Mouse (Mus musculus) neural tube, embryonic 11.5 days (tissue): ENCODE data around the gene Hmcn2. TPM values are rescaled to one million over a fixed set of nuclear protein-coding genes. Genes with fewer than 3 reads are reported as not detected.

Source experiments
- ATAC-seq: fragments of 200-750 bp; cut with Nextera tagmentation; 2 replicates; pipeline ENCODE4 v1.8.0; 2017; ENCODE audit warnings: moderate number of reproducible peaks, mild to moderate bottlenecking, moderate TSS enrichment, moderate library complexity; ENCODE audit not compliant: insufficient read depth, low FRiP score, low TSS enrichment
- DNase-seq: peaks from one replicate; pipeline ENCODE4 v3.0.0-alpha.2; 2015; ENCODE audit warnings: low spot score
- H3K27ac ChIP-seq: fragments of 300-500 bp; sonication (generic); 2 replicates; pipeline ENCODE4 v1.5.1; 2014; ENCODE audit warnings: low read depth, mild to moderate bottlenecking, low read length
- H3K27me3 ChIP-seq: fragments of 300-500 bp; sonication (generic); 2 replicates; pipeline ENCODE4 v1.6.1; 2014; ENCODE audit warnings: mild to moderate bottlenecking, low read length, mixed read lengths; ENCODE audit not compliant: control insufficient read depth, insufficient read depth
- H3K36me3 ChIP-seq: fragments of 300-500 bp; sonication (generic); 2 replicates; pipeline ENCODE4 v1.6.1; 2014; ENCODE audit warnings: mild to moderate bottlenecking, low read length, moderate library complexity, mixed read lengths; ENCODE audit not compliant: control insufficient read depth, insufficient read depth
- H3K4me1 ChIP-seq: fragments of 300-500 bp; sonication (generic); 2 replicates; pipeline ENCODE4 v1.6.1; 2014; ENCODE audit warnings: low read length, mixed read lengths; ENCODE audit not compliant: control insufficient read depth, insufficient read depth
- H3K4me2 ChIP-seq: fragments of 300-500 bp; sonication (generic); 2 replicates; pipeline ENCODE4 v1.6.1; 2014; ENCODE audit warnings: low read depth, mild to moderate bottlenecking, moderate library complexity
- H3K4me3 ChIP-seq: fragments of 300-500 bp; sonication (generic); 2 replicates; pipeline ENCODE4 v1.5.1; 2014; ENCODE audit warnings: low read depth, low read length
- H3K9ac ChIP-seq: fragments of 300-500 bp; sonication (generic); 2 replicates; pipeline ENCODE4 v1.6.1; 2014; ENCODE audit warnings: mild to moderate bottlenecking, low read length
- H3K9me3 ChIP-seq: fragments of 300-500 bp; sonication (generic); 2 replicates; pipeline ENCODE4 v1.6.1; 2016; ENCODE audit warnings: low read length; ENCODE audit not compliant: control insufficient read depth
- WGBS: fragments of 180-500 bp; shearing (Covaris S2); extraction: QIAGEN DNeasy Blood & Tissue Kit; methylation state at CpG from one replicate; pipeline ENCODE4 v1.1.7; 2014; 5-methylcytosine and 5-hydroxymethylcytosine counted together
- polyA plus RNA-seq: library from polyadenylated mRNA; unstranded; fragments of >200 nt; fragmentation: Nextera tagmentation; extraction: Ambion mirVana; gene quantifications from 2 replicates; pipeline ENCODE4 v1.2.1, GENCODE M21; 2014

Gene Hmcn2
- polyA plus RNA-seq, 1 experiment from 2014 or later: 0.17 TPM

GRCm38 (mm10) chr2:31356771-31357170 is 42.6 kb downstream of the Hmcn2 start:
- no peak for ATAC-seq
- Histone ChIP-seq H3K9me3 (no peaks in the 10 kb centered on the region), H3K27me3 (no peaks in the 10 kb centered on the region), H3K4me3 (no peak overlapping the region), H3K4me2 (no peak overlapping the region), H3K4me1 (no peaks in the 10 kb centered on the region), H3K9ac (no peak overlapping the region), H3K27ac (no peak overlapping the region), H3K36me3 (no peaks in the 10 kb centered on the region)
- DNase-seq: no peak
- WGBS: 80% methylated on average over 5 of the region's 5 CpGs

GRCm38 (mm10) chr2:31359316-31359715 is 45.1 kb downstream of the Hmcn2 start:
- H3K9me3 ChIP-seq: no peaks in the 10 kb centered on the region
- H3K4me1 ChIP-seq: no peaks in the 10 kb centered on the region
- H3K4me2 ChIP-seq: no peak overlapping the region
- DNase-seq (no peak), ATAC-seq (no peak)
- H3K27me3 ChIP-seq: no peaks in the 10 kb centered on the region
- no peaks in the 10 kb centered on the region for H3K36me3 ChIP-seq
- H3K4me3 ChIP-seq: no peak overlapping the region
- H3K9ac ChIP-seq: no peak overlapping the region
- no peak overlapping the region for H3K27ac ChIP-seq
- WGBS: 73% methylated on average over 7 of the region's 7 CpGs

DNA sequence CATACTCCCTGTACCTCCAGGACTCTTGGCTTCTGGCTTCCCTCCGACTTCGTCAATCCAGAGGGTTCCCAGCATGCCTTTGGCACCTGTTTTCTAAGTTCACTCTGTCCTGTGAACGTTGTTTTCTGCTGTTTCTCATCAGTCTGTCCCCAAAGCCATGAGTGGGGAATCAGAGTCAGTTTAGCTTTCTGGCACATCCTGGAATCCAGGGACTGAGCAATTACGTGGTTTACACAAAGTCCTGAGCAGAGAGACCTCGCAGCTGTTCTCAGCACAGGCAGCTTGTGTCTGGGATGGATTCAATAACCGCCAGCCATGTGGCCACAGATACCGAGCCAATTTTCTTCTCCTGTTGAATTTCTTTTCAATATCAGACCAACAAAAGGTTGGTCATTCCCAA is 53.0 kb downstream of the Hmcn2 start:
- no peak overlapping the region for H3K27ac ChIP-seq
- no peak for ATAC-seq
- no peaks in the 10 kb centered on the region for H3K36me3 ChIP-seq
- 78% methylated on average over 7 of the region's 7 CpGs for WGBS
- H3K4me3 ChIP-seq: no peak overlapping the region
- no peaks in the 10 kb centered on the region for H3K4me1 ChIP-seq
- no peak overlapping the region for H3K9ac ChIP-seq
- no peak overlapping the region for H3K4me2 ChIP-seq
- DNase-seq: no peak
- no peaks in the 10 kb centered on the region for H3K27me3 ChIP-seq
- no peaks in the 10 kb centered on the region for H3K9me3 ChIP-seq

DNA sequence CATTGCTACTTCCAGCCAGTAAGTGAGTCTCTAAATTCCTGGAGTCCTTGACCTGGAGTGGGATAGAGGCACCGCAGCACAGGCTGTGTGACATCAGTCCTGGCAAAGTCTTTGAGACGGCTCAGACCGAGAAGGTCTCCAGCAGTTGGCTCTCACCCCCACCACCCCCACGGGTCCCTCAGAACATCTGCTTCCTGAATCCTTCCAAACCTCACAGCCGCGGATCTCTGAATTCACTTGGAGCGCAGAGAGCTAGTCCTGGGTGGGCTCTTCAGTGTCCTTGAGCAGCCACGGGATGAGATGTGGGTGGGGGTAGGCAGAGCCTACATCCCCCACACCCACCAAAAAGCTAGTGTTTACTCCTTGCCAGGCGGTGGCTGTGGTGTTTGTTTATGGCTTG is 57.2 kb downstream of the Hmcn2 start:
- WGBS: 76% methylated on average over 9 of the region's 9 CpGs
- no peak for DNase-seq
- Histone ChIP-seq H3K4me1 (no peaks in the 10 kb centered on the region), H3K9ac (no peak overlapping the region), H3K9me3 (no peaks in the 10 kb centered on the region), H3K27me3 (no peaks in the 10 kb centered on the region), H3K27ac (no peak overlapping the region), H3K36me3 (no peaks in the 10 kb centered on the region), H3K4me2 (no peak overlapping the region), H3K4me3 (no peak overlapping the region)
- no peak for ATAC-seq

DNA sequence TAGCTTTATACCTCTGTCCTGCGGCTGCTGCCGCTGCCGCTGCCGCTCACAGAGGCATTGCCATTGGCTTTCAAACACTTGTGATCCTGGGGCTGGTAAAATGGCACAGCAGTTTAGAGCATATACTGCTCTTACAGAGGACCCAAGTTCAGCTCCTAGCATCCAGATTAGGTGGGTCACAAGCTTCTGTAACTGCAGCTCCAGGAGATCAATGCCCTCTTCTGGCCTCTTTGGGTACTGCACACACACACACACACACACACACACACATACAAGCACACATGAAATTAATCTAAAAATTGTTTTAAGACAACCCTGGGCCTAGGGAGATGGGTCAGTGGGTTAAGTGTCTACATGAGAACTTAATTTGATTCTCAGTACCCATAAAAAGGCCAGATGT is 58.0 kb downstream of the Hmcn2 start:
- Histone ChIP-seq H3K27ac (no peak overlapping the region), H3K4me2 (no peak overlapping the region), H3K4me3 (no peak overlapping the region), H3K9me3 (no peaks in the 10 kb centered on the region), H3K9ac (no peak overlapping the region), H3K4me1 (no peaks in the 10 kb centered on the region), H3K27me3 (no peaks in the 10 kb centered on the region), H3K36me3 (no peaks in the 10 kb centered on the region)
- no peak for DNase-seq
- WGBS: 98% methylated on average over 4 of the region's 4 CpGs
- ATAC-seq: no peak

DNA sequence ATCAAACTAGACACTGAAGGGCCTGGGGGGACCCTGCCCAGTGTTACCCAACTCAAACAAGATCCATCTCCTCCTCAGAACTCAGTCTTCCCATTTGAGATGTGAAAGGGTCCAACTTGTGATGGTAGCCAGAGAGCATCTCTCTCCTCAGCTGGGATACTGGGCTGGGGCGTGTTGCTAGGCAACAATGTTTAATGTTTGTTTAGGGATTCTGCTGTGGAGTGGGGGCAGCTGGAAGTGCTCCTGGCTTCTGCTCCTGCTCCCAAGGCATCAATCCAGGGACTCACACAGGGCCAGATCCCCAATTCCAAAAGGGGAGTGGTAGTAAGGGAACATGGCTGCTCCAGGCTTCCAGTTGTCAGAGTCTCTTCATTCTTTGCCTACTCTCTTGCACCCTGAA is 60.2 kb downstream of the Hmcn2 start:
- Histone ChIP-seq H3K36me3 (no peaks in the 10 kb centered on the region), H3K4me3 (no peak overlapping the region), H3K4me1 (no peaks in the 10 kb centered on the region), H3K9ac (no peak overlapping the region), H3K27ac (no peak overlapping the region), H3K27me3 (no peaks in the 10 kb centered on the region), H3K9me3 (no peaks in the 10 kb centered on the region), H3K4me2 (no peak overlapping the region)
- 61% methylated on average over 1 of the region's 1 CpGs for WGBS
- ATAC-seq: no peak
- DNase-seq: no peak

GRCm38 (mm10) chr2:31376057-31376456 is 61.8 kb downstream of the Hmcn2 start:
- Histone ChIP-seq H3K4me1 (no peaks in the 10 kb centered on the region), H3K9me3 (no peaks in the 10 kb centered on the region), H3K27ac (no peak overlapping the region), H3K4me2 (no peak overlapping the region), H3K9ac (no peak overlapping the region), H3K36me3 (no peaks in the 10 kb centered on the region), H3K27me3 (no peaks in the 10 kb centered on the region), H3K4me3 (no peak overlapping the region)
- ATAC-seq: no peak
- WGBS: 47% methylated on average over 3 of the region's 3 CpGs
- no peak for DNase-seq

DNA sequence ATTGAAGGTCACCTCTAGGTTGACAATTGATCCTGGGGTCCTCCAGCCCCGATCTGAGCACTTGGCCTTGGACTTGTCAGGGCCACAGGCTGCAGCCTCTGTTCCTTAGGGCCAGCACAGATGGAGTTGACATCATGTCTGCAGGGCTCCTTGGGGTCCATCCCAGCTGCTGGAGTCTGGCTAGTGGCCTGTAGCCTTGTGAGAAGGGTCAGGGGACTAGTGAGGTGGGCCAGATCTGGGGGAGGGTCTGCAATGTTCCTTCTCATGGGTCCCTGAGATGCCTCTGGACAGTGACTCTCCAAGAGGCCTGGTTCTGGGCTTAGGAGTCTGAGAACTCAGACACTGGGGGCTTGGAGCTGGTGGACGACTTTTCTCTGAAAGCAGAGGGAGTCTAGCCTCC is 63.3 kb downstream of the Hmcn2 start:
- Histone ChIP-seq H3K9me3 (no peaks in the 10 kb centered on the region), H3K27me3 (no peaks in the 10 kb centered on the region), H3K4me3 (no peak overlapping the region), H3K4me2 (no peak overlapping the region), H3K36me3 (no peaks in the 10 kb centered on the region), H3K4me1 (no peaks in the 10 kb centered on the region), H3K27ac (no peak overlapping the region), H3K9ac (no peak overlapping the region)
- 52% methylated on average over 2 of the region's 2 CpGs for WGBS
- DNase-seq (no peak), ATAC-seq (no peak)

- Histone ChIP-seq H3K9me3 (no peaks in the 10 kb centered on the region), H3K4me3 (no peak overlapping the region), H3K27me3 (no peaks in the 10 kb centered on the region), H3K27ac (no peak overlapping the region), H3K9ac (no peak overlapping the region), H3K4me2 (no peak overlapping the region), H3K4me1 (no peaks in the 10 kb centered on the region), H3K36me3 (no peaks in the 10 kb centered on the region)
- DNase-seq (peak; percentile 44), ATAC-seq (no peak)
- 55% methylated on average over 4 of the region's 4 CpGs for WGBS
These were observed 67.2 kb downstream of the Hmcn2 start for GRCm38 (mm10) chr2:31381292-31381846.
